Mouse (Mus musculus): ENCODE data around the gene Fam168a. TPM values are rescaled to one million over a fixed set of nuclear protein-coding genes. Genes with fewer than 3 reads are reported as not detected.

Fam168a gene
- polyA plus RNA-seq (2017; shearing (Covaris generic)): 17.7 TPM

DNA sequence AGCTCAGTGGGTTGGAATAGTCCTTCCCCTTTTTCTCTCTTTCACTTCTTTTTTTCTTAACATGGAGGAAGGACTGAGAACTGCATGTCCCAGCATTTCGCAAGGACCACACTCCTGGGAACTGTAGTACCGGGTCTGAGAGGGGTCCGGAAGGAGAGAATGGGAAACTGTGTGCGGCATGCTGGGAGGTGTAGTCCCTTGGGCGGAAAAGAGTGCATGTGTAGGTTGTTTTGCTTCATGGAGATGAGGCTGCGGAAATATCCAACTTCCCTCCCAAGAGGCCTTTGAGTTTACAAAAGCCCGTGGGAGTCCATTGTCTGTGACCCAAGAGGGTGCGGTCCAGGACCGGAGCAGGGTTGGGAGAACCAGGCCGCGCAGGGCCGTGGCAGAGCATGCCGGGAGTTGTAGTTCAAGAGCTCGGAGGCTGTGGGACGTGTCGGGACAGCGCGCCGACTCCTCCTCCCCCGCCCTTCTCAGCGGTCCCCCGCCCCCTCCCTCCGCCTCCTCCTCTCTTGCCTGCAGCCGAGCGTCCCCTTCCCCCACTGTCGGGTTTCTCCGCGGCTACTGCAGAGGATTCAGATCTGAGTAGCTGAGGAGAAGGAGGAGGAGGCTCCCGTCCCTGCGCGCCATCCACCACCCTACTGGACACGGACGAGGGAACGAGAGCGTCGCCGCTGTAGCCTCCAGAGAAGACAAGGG lies at the start of gene Fam168a:
TSS of gene Fam168a (plus strand) at position 493 of the 699 bp plus-strand sequence.

DNA sequence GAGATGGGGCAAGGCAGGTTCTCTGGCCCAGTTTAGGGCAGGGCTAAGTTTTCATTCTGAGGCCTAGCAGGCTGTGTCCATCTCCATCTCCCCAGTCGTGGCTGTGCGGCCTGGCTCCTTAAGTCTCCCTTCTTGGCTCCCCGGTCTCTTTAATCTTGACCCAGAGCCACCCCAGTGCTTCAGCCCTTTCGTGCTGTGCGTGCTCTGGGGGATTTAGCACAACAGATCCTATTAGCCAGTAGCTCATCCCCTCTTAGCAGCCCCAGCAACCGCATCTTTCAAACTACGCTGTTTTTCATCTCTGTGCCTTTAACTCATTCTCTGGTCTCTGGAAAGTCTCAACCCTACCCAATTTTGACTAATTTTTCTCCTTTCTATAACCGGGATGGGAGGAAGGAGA lies 44.2 kb upstream of the Fam168a start, which contains the start of gene Plekhb1:
TSS of gene Plekhb1 (minus strand) at position 184 of the 400 bp plus-strand sequence.

GRCm38 (mm10) chr7:100862828-100863638 lies 156.6 kb downstream of the Fam168a start, which contains the start of gene Relt:
Gene Relt, minus strand, starts transcription at chr7:100863446.

Other genes with a start within 250 kb of the Fam168a start
- gene Ucp3, start 233.6 kb upstream of the Fam168a start, polyA plus RNA-seq (2017; shearing (Covaris generic)): 0.12 TPM
- 1,755 TPM for gene Ucp2, start 213.3 kb upstream of the Fam168a start, polyA plus RNA-seq (2017; shearing (Covaris generic))
- gene Dnajb13, start 191.7 kb upstream of the Fam168a start, polyA plus RNA-seq (2017; shearing (Covaris generic)): 16.0 TPM
- 19.7 TPM for gene Coa4, start 169.6 kb upstream of the Fam168a start, polyA plus RNA-seq (2017; shearing (Covaris generic))
- gene Rab6a, start 99.2 kb upstream of the Fam168a start, polyA plus RNA-seq (2017; shearing (Covaris generic)): 55.7 TPM
- gene Mrpl48, start 98.3 kb upstream of the Fam168a start, polyA plus RNA-seq (2017; shearing (Covaris generic)): 56.4 TPM
- 0.22 TPM for gene Plekhb1, start 44.2 kb upstream of the Fam168a start, polyA plus RNA-seq (2017; shearing (Covaris generic))
- gene Relt, start 156.8 kb downstream of the Fam168a start, polyA plus RNA-seq (2017; shearing (Covaris generic)): 46.4 TPM
- gene Arhgef17, start 225.5 kb downstream of the Fam168a start, polyA plus RNA-seq (2017; shearing (Covaris generic)): 0.22 TPM

All from CD4-positive, CD25-positive, alpha-beta regulatory T cell (primary cell).